Mouse (Mus musculus) MEL (cell line): ENCODE data around the gene Anks1.

Experiments used
- BHLHE40 ChIP-seq: IDR thresholded peaks from 2 replicates; pipeline ENCODE4 v1.6.1; 2012; ENCODE audit warnings: low read depth, mild to moderate bottlenecking, inconsistent platforms, low read length, improper control_type of control experiment, borderline replicate concordance
- CHD1 ChIP-seq: IDR thresholded peaks from 2 replicates; pipeline ENCODE4 v1.6.1; 2012; ENCODE audit warnings: low read depth, mild to moderate bottlenecking, inconsistent platforms, low read length, improper control_type of control experiment
- CTCF ChIP-seq, 3 experiments: IDR thresholded peaks in 2 of 3; conservative IDR thresholded peaks in 1 of 3; 2 replicates each; pipeline ENCODE4 v1.5.1; 2011 to 2012; ENCODE audit warnings: low read length in 3 of 3, low read depth in 2 of 3, mild to moderate bottlenecking in 2 of 3, improper control_type of control experiment in 1 of 3, inconsistent platforms in 1 of 3, mixed read lengths in 1 of 3, moderate library complexity in 1 of 3; ENCODE audit not compliant: control insufficient read depth in 1 of 3, insufficient read depth in 1 of 3, poor library complexity in 1 of 3, severe bottlenecking in 1 of 3
- EP300 ChIP-seq, 2 experiments: IDR thresholded peaks; 2 replicates each; pipeline ENCODE4 v1.6.1; 2011; ENCODE audit warnings: improper control_type of control experiment in 2 of 2, low read length in 2 of 2, low read depth in 1 of 2, mild to moderate bottlenecking in 1 of 2
- ZKSCAN1 ChIP-seq: IDR thresholded peaks from 2 replicates; pipeline ENCODE4 v1.6.1; 2012; ENCODE audit warnings: low read depth, mild to moderate bottlenecking, inconsistent platforms, low read length, improper control_type of control experiment, moderate library complexity
- ZMIZ1 ChIP-seq: IDR thresholded peaks from 2 replicates; pipeline ENCODE4 v1.6.1; 2012; ENCODE audit warnings: low read depth, mild to moderate bottlenecking, inconsistent platforms, low read length, improper control_type of control experiment, moderate library complexity

DNA sequence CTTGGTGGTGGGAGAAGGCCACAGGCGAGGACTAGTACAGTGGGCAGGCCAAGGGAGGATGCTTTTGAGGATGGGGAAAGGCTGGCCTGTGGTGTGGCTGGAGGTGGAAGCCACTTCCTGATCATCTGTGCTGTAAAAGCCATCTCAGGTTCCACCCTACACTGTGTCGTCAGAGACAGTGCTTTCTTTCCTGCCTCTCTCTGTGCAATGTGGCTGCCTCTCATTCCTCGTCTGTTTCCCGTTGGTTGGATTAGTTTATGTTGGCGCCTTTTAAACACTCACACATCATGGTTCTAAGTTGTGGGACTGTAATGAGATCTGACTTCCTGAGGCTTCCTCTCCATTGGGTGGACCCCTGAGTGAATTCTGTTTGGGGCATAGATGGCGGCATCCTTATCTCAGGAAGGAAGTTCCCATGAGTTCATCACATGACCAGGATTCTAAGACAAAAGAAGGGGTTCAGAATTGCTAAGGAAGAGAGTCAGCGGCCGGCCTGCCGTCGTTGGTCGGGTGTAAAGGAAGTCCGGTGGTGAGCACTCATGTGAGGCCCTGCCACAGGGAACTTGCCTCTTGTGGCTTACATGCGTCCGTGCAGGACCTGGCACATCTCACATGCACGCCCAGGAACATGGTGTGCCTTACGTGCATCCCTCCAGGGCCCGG, 106.1 kb downstream of the Anks1 start:
- TF ChIP-seq CTCF (IDR thresholded peaks at IDR 0.05 in 2 of 3, conservative IDR thresholded peaks at IDR 0.05 in 1 of 3; ENCODE audit: control insufficient read depth in 1 of 3, insufficient read depth in 1 of 3, low read depth in 2 of 3, low read length in 3 of 3, poor library complexity in 1 of 3, severe bottlenecking in 1 of 3) = no peak
- no peak for TF ChIP-seq BHLHE40
- TF ChIP-seq ZMIZ1 = no peak
- no peak for TF ChIP-seq CHD1
- no peak for TF ChIP-seq EP300 (IDR thresholded peaks at IDR 0.05; ENCODE audit: low read depth in 1 of 2, low read length in 2 of 2)
- no peak for TF ChIP-seq ZKSCAN1
